22 mouse cellular contexts compared by ENCODE assay signal in the genomic region with DNA sequence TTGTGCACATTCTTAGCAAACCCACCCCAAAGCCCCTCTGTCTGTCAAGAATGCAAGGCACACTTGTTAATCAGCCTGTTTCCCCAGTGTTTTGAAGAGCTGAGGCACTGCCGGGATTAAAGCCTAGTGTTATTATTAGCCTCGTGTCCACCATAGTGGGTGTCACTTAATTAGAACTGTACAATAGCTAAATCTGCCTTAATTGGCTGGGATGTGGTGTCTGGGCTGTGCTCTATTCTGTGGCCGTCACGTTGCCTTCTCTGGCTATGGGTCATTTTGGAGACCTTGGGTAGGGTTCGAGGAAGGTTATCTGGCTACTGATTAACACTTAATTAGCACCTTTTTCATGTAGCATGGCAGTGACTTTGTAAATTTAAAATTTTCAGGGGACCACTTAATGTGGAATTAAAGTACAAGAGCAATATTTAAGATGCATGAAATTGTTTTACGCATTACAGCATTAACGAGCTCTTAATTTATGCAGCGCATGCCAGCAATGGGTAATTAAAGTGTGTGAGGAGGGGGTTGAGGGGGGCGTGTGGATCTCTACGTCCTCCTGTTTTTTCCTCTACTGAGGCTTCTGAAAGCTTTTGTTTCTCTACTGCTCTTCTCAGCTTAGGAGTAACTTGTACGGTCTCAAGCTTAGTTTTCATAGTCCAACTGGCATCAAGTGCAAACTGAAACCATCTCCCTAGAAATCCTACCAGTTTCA.
"Had no signal": no experiment of that assay in that cellular context is flagged by ENCODE, and none has a peak within 500 bp of the region (broad histone marks: within the 10 kb centered on the region; RNA-seq: fewer than 3 reads in every experiment).

No protein-coding gene starts in this region.

- H3K9me3 ChIP-seq: limb, embryonic 12.5 days; limb, embryonic 15.5 days; midbrain, embryonic 13.5 days; neural tube, embryonic 12.5 days; neural tube, embryonic 15.5 days had no signal

- ATAC-seq: liver, postnatal 0 days; lung, postnatal 0 days; midbrain, embryonic 13.5 days had no signal

- H3K36me3 ChIP-seq: limb, embryonic 12.5 days; limb, embryonic 15.5 days; midbrain, embryonic 10.5 days; midbrain, embryonic 13.5 days; neural tube, embryonic 12.5 days; neural tube, embryonic 15.5 days had no signal

- H3K4me2 ChIP-seq: limb, embryonic 12.5 days; limb, embryonic 15.5 days; liver, embryonic 11.5 days; lung, embryonic 14.5 days; midbrain, embryonic 13.5 days; neural tube, embryonic 12.5 days; neural tube, embryonic 15.5 days had no signal

- H3K27ac ChIP-seq: limb, embryonic 12.5 days; limb, embryonic 15.5 days; liver, embryonic 14.5 days; midbrain, embryonic 10.5 days; midbrain, embryonic 13.5 days; neural tube, embryonic 12.5 days; neural tube, embryonic 15.5 days; stomach, postnatal 0 days had no signal

- H3K9ac ChIP-seq: limb, embryonic 12.5 days; limb, embryonic 15.5 days; liver, embryonic 14.5 days; liver, postnatal 0 days; lung, embryonic 14.5 days; midbrain, embryonic 13.5 days; neural tube, embryonic 12.5 days; neural tube, embryonic 15.5 days had no signal

- H3K27me3 ChIP-seq: limb, embryonic 15.5 days; midbrain, embryonic 13.5 days; neural tube, embryonic 12.5 days; neural tube, embryonic 15.5 days had no signal

- H3K4me3 ChIP-seq: limb, embryonic 12.5 days; limb, embryonic 15.5 days; megakaryocyte, embryonic 14.5 days; midbrain, embryonic 10.5 days; midbrain, embryonic 13.5 days; neural tube, embryonic 12.5 days; neural tube, embryonic 15.5 days had no signal

- DNase-seq: kidney, adult 2 months; kidney, postnatal 10 days; kidney, postnatal 36 days; layer of hippocampus, postnatal 36 days; left cerebral cortex, postnatal 4 days; liver, postnatal 0 days; lung, embryonic 14.5 days; lung, postnatal 36 days; thymus, adult 2 months; thymus, postnatal 14 days; thymus, postnatal 4 days had no signal
